Mouse (Mus musculus) hindbrain, embryonic 13.5 days (tissue): ENCODE results near the gene Map2. TPM values are rescaled to one million over a fixed set of nuclear protein-coding genes. Genes with fewer than 3 reads are reported as not detected.
A peak's percentile ranks its signal among the peaks of the same experiment; 100 is the strongest.

Source experiments
- ATAC-seq: fragments of 200-750 bp; cut with Nextera tagmentation; 2 replicates; pipeline ENCODE4 v1.8.0; 2017; ENCODE audit warnings: moderate TSS enrichment; ENCODE audit not compliant: low FRiP score
- H3K27ac ChIP-seq: fragments of 300-500 bp; sonication (generic); 2 replicates; pipeline ENCODE4 v1.5.1; 2015; ENCODE audit warnings: inconsistent platforms, mild to moderate bottlenecking, moderate library complexity
- H3K27me3 ChIP-seq: fragments of 300-500 bp; sonication (generic); 2 replicates; pipeline ENCODE4 v1.6.1; 2015; ENCODE audit warnings: mild to moderate bottlenecking, inconsistent platforms
- H3K36me3 ChIP-seq: fragments of 300-500 bp; sonication (generic); 2 replicates; pipeline ENCODE4 v1.6.1; 2015; ENCODE audit warnings: mild to moderate bottlenecking, inconsistent platforms
- H3K4me1 ChIP-seq: fragments of 300-500 bp; sonication (generic); replicated peaks from 2 replicates; pipeline ENCODE4 v1.6.1; 2015; ENCODE audit warnings: inconsistent platforms
- H3K4me2 ChIP-seq: fragments of 300-500 bp; sonication (generic); 2 replicates; pipeline ENCODE4 v1.6.1; 2015; ENCODE audit warnings: inconsistent platforms, mild to moderate bottlenecking, moderate library complexity
- H3K4me3 ChIP-seq: fragments of 300-500 bp; sonication (generic); 2 replicates; pipeline ENCODE4 v1.5.1; 2015; ENCODE audit warnings: mild to moderate bottlenecking, inconsistent platforms
- H3K9ac ChIP-seq: fragments of 300-500 bp; sonication (generic); 2 replicates; pipeline ENCODE4 v1.6.1; 2015; ENCODE audit warnings: mild to moderate bottlenecking, inconsistent platforms
- H3K9me3 ChIP-seq: fragments of 300-500 bp; sonication (generic); 2 replicates; pipeline ENCODE4 v1.6.1; 2016; ENCODE audit warnings: inconsistent platforms
- WGBS: fragments of 180-500 bp; shearing (Covaris S2); methylation state at CpG from one replicate; pipeline ENCODE4 v1.1.7; 2015; 5-methylcytosine and 5-hydroxymethylcytosine counted together
- polyA plus RNA-seq: library from polyadenylated mRNA; unstranded; fragments of >200 nt; fragmentation: Nextera tagmentation; extraction: Ambion mirVana; gene quantifications from 2 replicates; pipeline ENCODE4 v1.2.1, GENCODE M21; 2015

The Map2 gene
- polyA plus RNA-seq, 1 experiment from 2014 or later, result 445 TPM

DNA sequence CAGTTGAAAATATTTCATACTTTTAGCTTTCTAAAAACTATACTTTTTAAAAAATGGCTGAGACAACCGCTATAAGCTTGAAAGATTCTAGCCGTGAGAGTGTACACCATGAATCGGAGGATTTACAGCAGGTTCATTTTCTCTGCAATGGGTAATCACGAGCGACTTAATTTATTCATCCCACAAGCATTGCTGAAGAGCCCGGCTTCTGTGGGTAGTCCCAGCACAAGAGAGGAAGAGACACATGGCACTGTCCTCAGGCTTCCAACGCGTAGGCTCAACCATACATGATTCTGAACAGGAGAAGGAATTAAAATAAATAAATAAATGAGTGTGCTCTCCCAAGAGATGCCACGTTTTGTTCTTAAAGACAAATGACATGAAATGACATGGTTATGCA lies 148.4 kb downstream of the Map2 start:
- Histone ChIP-seq H3K36me3 (no peaks in the 10 kb centered on the region), H3K27ac (peak overlapping the region; percentile 99), H3K4me2 (peak overlapping the region; percentile 70), H3K27me3 (no peaks in the 10 kb centered on the region), H3K9me3 (no peaks in the 10 kb centered on the region), H3K9ac (peak overlapping the region; percentile 74), H3K4me1 (peaks cover 51% of the 10 kb centered on the region), H3K4me3 (peak overlapping the region; percentile 53)
- WGBS, result 35% methylated on average over 9 of the region's 9 CpGs
- ATAC-seq, result peak; percentile 52

DNA sequence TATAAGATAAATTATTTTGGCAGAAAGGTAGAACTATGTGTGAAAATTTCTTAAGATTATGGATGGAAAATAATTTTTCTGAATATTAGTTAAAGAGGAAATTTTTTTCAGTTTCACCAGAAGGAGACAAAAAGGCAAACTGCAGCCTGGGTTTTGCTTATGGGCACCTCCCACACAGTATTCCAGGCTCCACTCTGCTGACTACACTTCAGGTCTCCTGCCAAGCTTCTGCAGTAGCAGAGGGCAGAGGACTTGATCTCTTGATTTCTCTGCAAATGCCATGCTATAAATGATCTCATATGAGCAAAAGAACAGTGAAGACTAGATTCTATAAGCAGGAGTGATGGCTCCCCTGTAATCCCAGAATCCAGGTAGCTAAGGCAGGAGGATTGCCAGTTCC lies 149.9 kb downstream of the Map2 start:
- Histone ChIP-seq H3K4me1 (peaks cover 56% of the 10 kb centered on the region), H3K9ac (peak overlapping the region; percentile 66; the same call in 1 of the 2 replicates), H3K9me3 (no peaks in the 10 kb centered on the region), H3K4me3 (peak overlapping the region; percentile 53), H3K36me3 (peaks cover 7% of the 10 kb centered on the region), H3K27me3 (no peaks in the 10 kb centered on the region), H3K27ac (peak overlapping the region; percentile 50; the same call in 1 of the 2 replicates), H3K4me2 (peak overlapping the region; percentile 70)
- ATAC-seq, result no peak

DNA sequence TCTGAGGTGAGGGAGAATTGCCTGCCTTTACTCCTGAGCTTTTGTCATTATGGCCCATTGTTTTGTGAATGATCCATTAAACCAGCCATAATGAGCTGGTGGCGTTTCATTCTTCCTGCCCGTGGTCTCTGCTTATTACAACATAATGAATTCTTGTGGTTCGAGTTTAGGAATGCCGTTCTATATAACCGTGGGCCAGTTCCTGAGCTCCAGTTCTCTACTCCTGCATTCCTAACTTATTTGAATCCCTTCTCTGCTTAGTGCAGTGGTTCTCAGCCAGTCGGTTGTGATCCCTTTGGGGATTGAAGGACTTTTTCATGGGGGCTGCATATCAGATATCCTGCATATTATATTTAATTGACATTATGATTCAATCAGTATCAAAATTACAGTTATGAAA lies 153.9 kb downstream of the Map2 start:
- peaks cover 48% of the 10 kb centered on the region for H3K4me1 ChIP-seq
- no peak overlapping the region for H3K4me2 ChIP-seq
- no peaks in the 10 kb centered on the region for H3K27me3 ChIP-seq

DNA sequence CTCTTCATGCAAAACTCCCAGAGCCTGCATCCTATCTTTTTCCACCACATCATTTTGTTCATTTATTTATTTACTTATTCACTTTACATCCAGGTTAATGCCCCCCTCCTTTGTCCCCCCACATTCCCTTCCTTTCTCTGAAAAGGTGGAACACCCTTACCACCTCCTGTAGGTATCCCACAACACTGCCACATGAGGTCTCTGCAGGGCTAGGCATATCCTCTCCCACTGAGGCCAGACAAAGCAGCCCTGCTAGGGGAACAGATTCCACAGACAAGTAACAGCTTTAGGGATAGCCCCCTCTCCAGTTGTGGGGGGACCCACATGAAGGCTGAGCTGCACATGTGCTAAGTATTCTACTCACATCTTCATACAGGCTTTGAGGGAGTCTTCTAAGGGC lies 154.5 kb downstream of the Map2 start:
- H3K9me3 ChIP-seq, result no peaks in the 10 kb centered on the region
- peak overlapping the region; percentile 1; the same call in 1 of the 2 replicates for H3K27ac ChIP-seq
- peak; percentile 61; the same call in 1 of the 2 replicates for ATAC-seq
- H3K4me2 ChIP-seq, result no peak overlapping the region
- H3K36me3 ChIP-seq, result peaks cover 9% of the 10 kb centered on the region
- no peaks in the 10 kb centered on the region for H3K27me3 ChIP-seq
- H3K4me3 ChIP-seq, result no peak overlapping the region
- H3K9ac ChIP-seq, result no peak overlapping the region
- peaks cover 43% of the 10 kb centered on the region for H3K4me1 ChIP-seq

More for the DNA sequence above, 153.9 kb downstream of the Map2 start:
- H3K9me3 ChIP-seq, result no peaks in the 10 kb centered on the region
- ATAC-seq, result no peak
- H3K4me3 ChIP-seq, result no peak overlapping the region
- peak overlapping the region; percentile 62 for H3K27ac ChIP-seq
- H3K9ac ChIP-seq, result no peak overlapping the region
- 38% methylated on average over 6 of the region's 6 CpGs for WGBS
- H3K36me3 ChIP-seq, result peaks cover 9% of the 10 kb centered on the region

DNA sequence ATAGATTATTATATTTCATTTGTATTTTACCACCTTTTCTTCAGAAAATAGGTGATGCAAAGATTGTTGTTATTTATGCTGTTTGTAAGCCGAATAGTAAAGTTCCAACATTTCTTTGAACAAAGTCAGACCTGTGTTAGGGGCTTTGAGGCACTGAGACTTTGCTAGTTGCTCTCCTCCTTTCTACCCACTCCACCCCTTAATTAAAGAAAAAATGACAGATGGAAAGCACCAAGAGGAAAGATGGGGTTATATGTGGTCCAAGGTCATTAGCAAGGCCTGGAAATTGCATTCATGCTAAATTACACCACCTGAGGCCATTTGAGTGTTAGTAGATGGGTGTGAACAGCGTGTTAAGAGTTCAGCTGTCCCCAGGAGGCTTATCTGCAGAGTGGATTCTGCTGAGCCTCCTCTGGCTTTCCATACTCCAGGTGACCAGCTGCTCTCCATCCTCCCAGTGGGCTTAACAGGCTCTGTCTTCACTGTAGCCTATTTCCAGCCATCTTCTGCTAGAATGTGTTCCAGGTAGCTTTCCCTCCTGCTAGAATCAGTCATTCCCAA lies 160.7 kb downstream of the Map2 start:
- Histone ChIP-seq H3K9me3 (no peaks in the 10 kb centered on the region), H3K4me3 (no peak overlapping the region), H3K4me2 (no peak overlapping the region), H3K27ac (0 out of 2 replicates have a peak overlapping the region, but pooled peaks have one; percentile 53), H3K9ac (no peak overlapping the region), H3K4me1 (peaks cover 18% of the 10 kb centered on the region), H3K36me3 (peaks cover 5% of the 10 kb centered on the region), H3K27me3 (no peaks in the 10 kb centered on the region)
- peak; percentile 72 for ATAC-seq
- WGBS, result 66% methylated on average over 2 of the region's 2 CpGs

DNA sequence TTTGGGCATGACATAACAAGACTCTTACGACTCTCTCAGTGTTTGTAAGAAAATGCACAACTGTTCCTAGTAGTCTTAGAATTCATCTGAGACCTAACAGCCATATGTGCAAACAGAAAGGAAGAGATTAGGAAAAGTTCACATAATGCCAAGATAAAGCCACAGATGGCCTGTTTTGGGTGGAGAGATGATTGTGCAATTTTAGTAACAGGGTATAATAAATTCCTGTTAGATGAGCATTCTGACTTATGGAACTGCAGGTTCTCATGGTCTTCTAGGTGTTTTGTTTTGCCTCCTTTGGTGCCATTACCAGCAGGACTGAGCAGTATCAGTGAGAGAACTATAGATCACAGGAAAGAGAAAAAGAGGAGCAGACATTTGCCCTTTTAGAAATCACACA lies 164.1 kb downstream of the Map2 start:
- Histone ChIP-seq H3K27ac (no peak overlapping the region), H3K9ac (no peak overlapping the region), H3K4me2 (no peak overlapping the region), H3K4me1 (peaks cover 18% of the 10 kb centered on the region), H3K4me3 (no peak overlapping the region), H3K27me3 (no peaks in the 10 kb centered on the region), H3K36me3 (peaks cover 5% of the 10 kb centered on the region; the same call in 1 of the 2 replicates), H3K9me3 (no peaks in the 10 kb centered on the region)
- 85% methylated on average over 1 of the region's 1 CpGs for WGBS
- ATAC-seq, result no peak

DNA sequence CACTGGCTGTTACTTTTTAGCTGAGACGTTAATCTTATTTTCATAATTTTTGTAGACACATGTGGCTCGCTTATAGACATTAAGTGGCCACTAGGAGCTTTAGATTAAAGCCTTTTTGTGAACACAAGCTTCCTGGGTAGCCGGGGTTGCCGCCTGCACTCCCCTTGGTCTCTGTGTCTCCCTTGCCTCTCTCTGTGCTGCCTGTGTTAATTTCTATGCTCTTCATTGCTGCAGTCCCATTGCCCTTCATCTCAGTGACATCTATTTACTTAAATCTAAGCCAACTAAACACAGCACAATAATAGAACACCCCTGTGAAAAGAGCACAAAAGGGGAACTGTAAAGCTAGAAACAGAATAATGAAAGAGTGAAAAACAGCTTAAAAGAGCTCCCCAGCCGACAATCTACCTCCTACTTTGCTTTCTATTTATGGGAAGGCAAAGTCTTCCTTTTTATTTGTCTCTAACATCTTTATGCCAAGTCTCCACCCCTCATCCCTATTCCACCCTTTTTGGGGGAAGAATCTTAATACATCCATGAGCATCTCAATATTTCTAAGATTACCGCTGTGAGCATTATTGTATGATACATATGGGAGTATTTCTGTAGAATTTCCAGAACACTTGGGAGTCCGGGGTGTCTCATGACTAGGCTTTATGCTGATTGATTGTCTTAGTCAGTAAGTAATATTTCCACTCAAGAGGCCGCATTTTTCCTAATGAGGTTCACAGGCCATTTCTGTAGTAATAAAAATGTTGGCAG lies 173.5 kb downstream of the Map2 start:
- Histone ChIP-seq H3K4me3 (no peak overlapping the region), H3K4me2 (no peak overlapping the region)

DNA sequence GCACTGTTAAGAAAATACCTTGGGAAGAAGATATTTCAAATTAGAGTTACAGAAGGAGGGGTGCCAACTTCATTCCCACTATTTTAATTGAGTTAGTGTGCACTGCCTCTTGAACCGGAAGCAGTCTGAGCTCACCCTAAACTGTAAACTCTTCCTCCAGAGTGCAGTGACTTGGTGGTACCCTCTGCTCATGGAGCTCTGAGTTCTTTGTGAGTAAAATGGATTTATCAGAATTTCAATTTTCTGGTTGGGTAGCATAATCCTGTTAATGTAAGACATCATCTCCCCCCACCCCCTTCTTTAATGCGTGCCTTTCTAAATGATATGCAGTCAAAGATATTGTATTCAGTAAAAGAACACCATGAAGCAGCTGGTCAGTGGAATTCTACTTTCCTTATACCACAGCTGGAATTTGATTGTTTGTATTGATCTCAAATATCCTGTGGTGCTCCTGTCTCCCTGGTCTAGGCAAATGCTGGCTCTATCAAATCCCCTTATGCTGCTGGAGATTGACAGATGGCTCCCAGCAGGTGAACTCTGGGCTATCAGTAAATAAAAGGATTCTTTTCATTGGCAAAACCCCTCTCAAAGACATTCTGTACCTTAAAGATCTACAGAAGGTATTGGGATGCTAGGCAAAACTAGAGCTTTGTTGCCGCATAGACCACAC lies 174.2 kb downstream of the Map2 start:
- no peak overlapping the region for H3K9ac ChIP-seq
- H3K4me3 ChIP-seq, result no peak overlapping the region
- no peaks in the 10 kb centered on the region for H3K27me3 ChIP-seq
- no peak overlapping the region for H3K4me2 ChIP-seq
- 39% methylated on average over 3 of the region's 3 CpGs for WGBS
- H3K9me3 ChIP-seq, result no peaks in the 10 kb centered on the region
- H3K36me3 ChIP-seq, result no peaks in the 10 kb centered on the region; the same call in 1 of the 2 replicates
- 0 out of 2 replicates have a peak, but pooled peaks have one; percentile 34 for ATAC-seq
- H3K27ac ChIP-seq, result peak overlapping the region; percentile 60
- peaks cover 30% of the 10 kb centered on the region for H3K4me1 ChIP-seq

More for the DNA sequence above, 173.5 kb downstream of the Map2 start:
- Histone ChIP-seq H3K36me3 (no peaks in the 10 kb centered on the region; the same call in 1 of the 2 replicates), H3K4me1 (peaks cover 30% of the 10 kb centered on the region), H3K27ac (peak overlapping the region; percentile 60), H3K9ac (no peak overlapping the region), H3K9me3 (no peaks in the 10 kb centered on the region), H3K27me3 (no peaks in the 10 kb centered on the region)
- ATAC-seq, result peak; percentile 45; the same call in 1 of the 2 replicates
- 37% methylated on average over 8 of the region's 8 CpGs for WGBS

DNA sequence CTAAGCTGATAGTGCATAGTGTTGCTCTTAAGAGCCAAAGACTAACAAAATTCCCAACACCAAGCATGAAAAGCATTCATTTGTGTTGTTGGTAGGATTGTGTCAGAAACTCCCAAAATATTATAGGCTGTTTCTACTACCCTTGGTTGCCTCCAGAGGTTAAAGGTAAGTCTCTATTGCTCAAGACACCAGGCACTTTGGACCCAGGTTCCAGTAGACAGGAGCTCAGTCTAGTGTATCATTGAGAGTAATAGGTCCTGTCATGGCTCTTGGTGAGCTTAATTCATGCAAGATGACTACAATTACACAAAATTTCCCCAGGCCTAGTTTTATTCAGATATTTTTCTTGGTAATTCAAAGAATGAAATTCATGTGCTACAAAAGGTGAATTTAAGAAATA lies 176.3 kb downstream of the Map2 start:
- no peak overlapping the region for H3K4me2 ChIP-seq
- no peak for ATAC-seq
- no peak overlapping the region for H3K4me3 ChIP-seq
- no peak overlapping the region for H3K27ac ChIP-seq
- H3K4me1 ChIP-seq, result peaks cover 26% of the 10 kb centered on the region
- H3K27me3 ChIP-seq, result no peaks in the 10 kb centered on the region
- no peaks in the 10 kb centered on the region for H3K36me3 ChIP-seq
- H3K9ac ChIP-seq, result no peak overlapping the region
- H3K9me3 ChIP-seq, result no peaks in the 10 kb centered on the region

DNA sequence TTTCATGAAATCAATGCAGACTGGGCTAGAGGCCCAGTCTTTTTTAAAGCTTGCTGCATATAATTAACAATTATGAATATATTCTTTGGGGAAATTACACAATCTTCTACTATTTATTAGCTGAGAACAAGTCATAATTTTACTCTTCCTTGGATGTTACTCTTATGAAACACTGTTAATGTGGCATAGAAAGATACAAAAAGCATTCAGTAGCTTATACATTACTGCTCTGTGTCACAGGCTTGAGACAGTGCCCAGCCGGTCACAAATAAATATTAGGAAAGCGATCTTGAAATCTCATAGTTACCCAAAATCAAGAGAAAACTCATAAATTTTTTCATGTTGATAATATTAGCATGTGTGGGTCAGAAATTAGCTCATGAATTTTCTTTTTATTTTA lies 186.7 kb downstream of the Map2 start:
- 90% methylated on average over 2 of the region's 2 CpGs for WGBS

DNA sequence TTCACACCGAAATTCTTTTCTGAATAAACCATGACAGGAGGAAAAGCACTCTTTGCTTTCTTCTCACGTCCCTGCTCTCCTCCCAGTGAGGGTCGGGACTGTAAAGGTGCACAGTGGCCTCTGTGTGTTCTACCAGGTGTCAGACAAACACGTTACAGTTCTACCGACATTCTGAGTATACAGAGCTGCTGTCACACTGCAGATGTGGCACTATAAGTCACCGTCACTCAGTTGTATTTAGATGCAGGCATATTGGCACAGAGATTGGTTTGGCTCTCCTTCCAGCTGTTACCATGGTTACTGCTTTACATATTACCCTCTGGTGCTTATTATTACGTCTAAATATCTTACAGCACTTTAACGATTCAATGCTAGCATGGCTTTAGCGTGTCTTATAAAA lies 188.2 kb downstream of the Map2 start:
- Histone ChIP-seq H3K9me3 (no peaks in the 10 kb centered on the region), H3K4me1 (peaks cover 28% of the 10 kb centered on the region), H3K4me3 (no peak overlapping the region), H3K4me2 (no peak overlapping the region), H3K27ac (peak overlapping the region; percentile 64; the same call in 1 of the 2 replicates), H3K27me3 (no peaks in the 10 kb centered on the region), H3K36me3 (peaks cover 36% of the 10 kb centered on the region), H3K9ac (no peak overlapping the region; the same call in 1 of the 2 replicates)
- 55% methylated on average over 9 of the region's 9 CpGs for WGBS
- ATAC-seq, result peak; percentile 65; the same call in 1 of the 2 replicates

More for the DNA sequence above, 186.7 kb downstream of the Map2 start:
- H3K4me2 ChIP-seq, result no peak overlapping the region
- H3K4me3 ChIP-seq, result no peak overlapping the region
- H3K9me3 ChIP-seq, result no peaks in the 10 kb centered on the region
- no peaks in the 10 kb centered on the region for H3K27me3 ChIP-seq
- no peak for ATAC-seq
- H3K36me3 ChIP-seq, result peaks cover 24% of the 10 kb centered on the region
- no peak overlapping the region for H3K27ac ChIP-seq
- H3K4me1 ChIP-seq, result peaks cover 29% of the 10 kb centered on the region
- H3K9ac ChIP-seq, result no peak overlapping the region

DNA sequence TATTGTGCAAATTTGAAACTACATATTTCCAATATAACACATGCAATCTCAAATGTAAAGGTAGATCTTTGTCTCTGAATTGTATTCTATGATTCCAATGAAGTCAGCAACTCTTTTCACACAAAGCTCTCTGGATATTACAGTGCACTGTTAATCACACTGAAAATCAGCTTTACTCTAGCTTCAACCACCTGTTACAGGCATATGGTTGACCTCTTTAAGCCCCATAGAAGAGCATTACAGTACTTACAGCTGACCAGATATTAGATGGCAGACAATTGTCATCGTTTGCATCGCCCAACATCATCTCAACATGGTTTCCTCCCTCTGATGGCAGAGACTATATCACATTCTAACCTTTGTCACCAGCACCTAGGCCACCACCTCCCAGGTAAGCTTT lies 189.3 kb downstream of the Map2 start:
- H3K27me3 ChIP-seq, result no peaks in the 10 kb centered on the region
- WGBS, result 93% methylated on average over 2 of the region's 2 CpGs
- no peaks in the 10 kb centered on the region for H3K9me3 ChIP-seq
- H3K4me2 ChIP-seq, result no peak overlapping the region
- no peak for ATAC-seq
- no peak overlapping the region for H3K4me3 ChIP-seq
- H3K4me1 ChIP-seq, result peaks cover 20% of the 10 kb centered on the region
- H3K9ac ChIP-seq, result no peak overlapping the region
- no peak overlapping the region for H3K27ac ChIP-seq
- H3K36me3 ChIP-seq, result peaks cover 37% of the 10 kb centered on the region
